Mouse (Mus musculus) liver, adult 2 months (tissue): ENCODE data around the gene Clic4. TPM values are rescaled to one million over a fixed set of nuclear protein-coding genes. Genes with fewer than 3 reads are reported as not detected.
A peak's percentile ranks its signal among the peaks of the same experiment; 100 is the strongest.

Experiments
- DNase-seq: peaks from one replicate; pipeline ENCODE4 v3.0.0-alpha.2; 2011; ENCODE audit warnings: low read depth, low spot score; ENCODE audit errors: extremely low read depth
- H3K27ac ChIP-seq: fragments of 200-500 bp; replicated peaks from 2 replicates; pipeline ENCODE4 v1.5.1; 2012; ENCODE audit warnings: low read depth, mild to moderate bottlenecking, control low read depth, inconsistent platforms, low read length; ENCODE audit not compliant: insufficient read depth
- H3K27me3 ChIP-seq: fragments of 200-500 bp; 2 replicates; pipeline ENCODE4 v1.6.1; 2012; ENCODE audit warnings: mild to moderate bottlenecking, moderate library complexity, low read length, inconsistent platforms; ENCODE audit not compliant: control insufficient read depth, insufficient read depth
- H3K36me3 ChIP-seq: fragments of 200-500 bp; 2 replicates; pipeline ENCODE4 v1.6.1; 2012; ENCODE audit warnings: low read length, inconsistent platforms; ENCODE audit not compliant: control insufficient read depth, insufficient read depth
- H3K4me1 ChIP-seq: fragments of 200-500 bp; 2 replicates; pipeline ENCODE4 v1.6.1; 2011; ENCODE audit warnings: low read length; ENCODE audit not compliant: control insufficient read depth, insufficient read depth
- H3K4me3 ChIP-seq: fragments of 200-500 bp; 2 replicates; pipeline ENCODE4 v1.5.1; 2011; ENCODE audit warnings: low read depth, mild to moderate bottlenecking, control low read depth, low read length, moderate library complexity; ENCODE audit not compliant: insufficient read depth
- H3K79me2 ChIP-seq: fragments of 200-500 bp; 2 replicates; pipeline ENCODE4 v1.6.1; 2012; ENCODE audit warnings: inconsistent platforms, mild to moderate bottlenecking, low read length, moderate library complexity; ENCODE audit not compliant: control insufficient read depth, insufficient read depth
- H3K9ac ChIP-seq: fragments of 200-500 bp; 2 replicates; pipeline ENCODE4 v1.6.1; 2012; ENCODE audit warnings: low read depth, mild to moderate bottlenecking, control low read depth, inconsistent platforms, low read length
- CTCF ChIP-seq: fragments of 200-500 bp; IDR thresholded peaks from 2 replicates; pipeline ENCODE4 v1.5.1; 2011; ENCODE audit warnings: low read depth, low read length, control low read depth
- POLR2A ChIP-seq: fragments of 200-500 bp; IDR thresholded peaks from 2 replicates; pipeline ENCODE4 v1.6.1; 2011; ENCODE audit warnings: low read length, control low read depth; ENCODE audit not compliant: insufficient read depth; ENCODE audit errors: extremely low read depth
- WGBS: fragments of 180-500 bp; shearing (Covaris S2); methylation state at CpG from one replicate; pipeline ENCODE4 v1.1.7; 2018; 5-methylcytosine and 5-hydroxymethylcytosine counted together
- polyA plus RNA-seq: library from polyadenylated mRNA; depleted of rRNA; stranded (reverse); fragments of >200 nt; gene quantifications from 2 replicates; pipeline ENCODE4 v1.2.3, GENCODE M21; 2012
- total RNA-seq: library from RNA; depleted of rRNA; stranded (reverse); fragments of >200 nt; gene quantifications from 2 replicates; pipeline ENCODE4 v1.2.3, GENCODE M21; 2014

Gene Clic4
- total and polyA plus RNA-seq, 2 experiments, result 23.0 to 30.8 TPM

DNA sequence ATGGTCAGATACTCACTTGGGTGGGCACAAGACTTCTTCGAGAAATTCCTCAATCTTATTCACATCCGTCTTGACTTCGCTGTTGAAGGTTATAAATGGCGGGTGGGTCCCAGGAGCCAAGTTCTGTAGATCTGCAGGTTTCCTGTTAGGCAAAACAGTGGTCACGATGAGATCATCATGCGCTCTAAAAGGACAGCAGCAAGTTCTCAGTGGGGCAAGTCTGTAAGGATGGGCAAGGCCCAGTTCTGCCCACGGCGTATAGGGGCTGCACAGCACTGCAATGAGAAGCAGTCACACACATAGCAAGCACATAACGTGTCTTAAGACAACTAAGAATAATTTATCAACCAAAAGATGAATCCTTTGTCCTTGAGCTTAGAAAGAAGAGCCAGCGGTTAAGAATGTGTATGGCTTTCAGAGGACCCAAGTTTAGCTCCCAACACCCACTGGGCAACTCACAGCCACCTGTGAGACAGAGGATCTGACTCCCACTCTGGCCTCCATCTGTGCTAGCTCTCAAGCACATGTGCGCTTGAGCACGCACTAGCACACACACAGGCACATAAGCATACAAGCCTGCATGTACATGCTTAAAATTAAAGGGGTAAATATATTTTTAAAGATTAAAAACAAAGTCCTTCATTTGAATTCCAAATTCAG, 46.5 kb downstream of the Clic4 start:
- peaks cover 24% of the 10 kb centered on the region for H3K36me3 ChIP-seq
- no peak overlapping the region for H3K4me3 ChIP-seq
- TF ChIP-seq CTCF (no peak), POLR2A (no peak)
- H3K27ac ChIP-seq, result no peak overlapping the region
- peaks cover 32% of the 10 kb centered on the region; the same call in 1 of the 2 replicates for H3K79me2 ChIP-seq
- no peak overlapping the region for H3K9ac ChIP-seq
- H3K27me3 ChIP-seq, result no peaks in the 10 kb centered on the region
- WGBS, result 85% methylated on average over 12 of the region's 12 CpGs
- DNase-seq, result no peak
- peaks cover 9% of the 10 kb centered on the region for H3K4me1 ChIP-seq

GRCm38 (mm10) chr4:135223808-135224207, 48.8 kb downstream of the Clic4 start:
- Histone ChIP-seq H3K27ac (no peak overlapping the region), H3K27me3 (no peaks in the 10 kb centered on the region), H3K79me2 (peaks cover 27% of the 10 kb centered on the region; the same call in 1 of the 2 replicates), H3K9ac (no peak overlapping the region), H3K36me3 (peaks cover 30% of the 10 kb centered on the region), H3K4me3 (no peak overlapping the region), H3K4me1 (peaks cover 17% of the 10 kb centered on the region)
- DNase-seq, result no peak
- 91% methylated on average over 9 of the region's 9 CpGs for WGBS
- no peak for TF ChIP-seq POLR2A
- TF ChIP-seq CTCF, result no peak

- peaks cover 17% of the 10 kb centered on the region for H3K4me1 ChIP-seq
These were observed 50.8 kb downstream of the Clic4 start for GRCm38 (mm10) chr4:135221632-135222407.

DNA sequence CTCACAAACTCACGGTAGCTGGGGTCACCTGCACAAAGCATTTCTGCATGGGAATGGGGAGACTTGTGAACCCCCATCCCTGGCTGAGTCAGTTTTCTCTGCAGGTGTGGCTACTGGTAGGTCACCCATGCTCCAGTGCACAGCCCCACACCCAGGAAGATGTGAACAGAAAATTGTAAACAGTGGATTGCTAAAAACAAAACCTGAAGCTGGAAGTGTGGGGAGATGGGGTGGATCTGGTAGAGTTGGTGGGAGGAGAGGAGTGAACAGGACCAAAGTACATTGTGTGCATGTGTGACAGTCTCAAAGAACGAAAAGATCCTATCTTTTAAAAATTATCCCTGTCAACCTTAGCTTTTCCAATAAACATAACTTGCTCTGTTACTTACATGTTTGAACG, 52.0 kb downstream of the Clic4 start:
- no peak overlapping the region for H3K4me3 ChIP-seq
- peak; percentile 77 for DNase-seq
- no peaks in the 10 kb centered on the region for H3K27me3 ChIP-seq
- TF ChIP-seq CTCF (no peak), POLR2A (no peak)
- WGBS, result 30% methylated on average over 3 of the region's 3 CpGs
- H3K79me2 ChIP-seq, result peaks cover 16% of the 10 kb centered on the region; the same call in 1 of the 2 replicates
- H3K4me1 ChIP-seq, result peaks cover 17% of the 10 kb centered on the region
- peaks cover 42% of the 10 kb centered on the region for H3K36me3 ChIP-seq
- H3K9ac ChIP-seq, result no peak overlapping the region
- H3K27ac ChIP-seq, result peak overlapping the region; percentile 77

More at GRCm38 (mm10) chr4:135221632-135222407, 50.8 kb downstream of the Clic4 start:
- H3K36me3 ChIP-seq, result peaks cover 44% of the 10 kb centered on the region
- H3K27me3 ChIP-seq, result no peaks in the 10 kb centered on the region
- WGBS, result 64% methylated on average over 12 of the region's 12 CpGs
- TF ChIP-seq CTCF (no peak), POLR2A (no peak)
- peaks cover 23% of the 10 kb centered on the region; the same call in 1 of the 2 replicates for H3K79me2 ChIP-seq
- DNase-seq, result no peak
- H3K4me3 ChIP-seq, result no peak overlapping the region
- H3K9ac ChIP-seq, result 0 out of 2 replicates have a peak overlapping the region, but pooled peaks have one; percentile 4
- peak overlapping the region; percentile 77 for H3K27ac ChIP-seq

GRCm38 (mm10) chr4:135219652-135220051, 53.0 kb downstream of the Clic4 start:
- H3K27me3 ChIP-seq, result no peaks in the 10 kb centered on the region
- H3K79me2 ChIP-seq, result peaks cover 13% of the 10 kb centered on the region; the same call in 1 of the 2 replicates
- peaks cover 43% of the 10 kb centered on the region for H3K36me3 ChIP-seq
- WGBS, result 39% methylated on average over 4 of the region's 4 CpGs
- no peak overlapping the region for H3K9ac ChIP-seq
- H3K27ac ChIP-seq, result no peak overlapping the region
- peak; percentile 61 for DNase-seq
- peaks cover 17% of the 10 kb centered on the region for H3K4me1 ChIP-seq
- H3K4me3 ChIP-seq, result no peak overlapping the region
- TF ChIP-seq POLR2A, result no peak
- TF ChIP-seq CTCF, result peak; percentile 84
